Mouse (Mus musculus) embryonic facial prominence, embryonic 14.5 days (tissue): ENCODE data around the gene Tmem184a. TPM values are rescaled to one million over a fixed set of nuclear protein-coding genes. Genes with fewer than 3 reads are reported as not detected.
A peak's percentile ranks its signal among the peaks of the same experiment; 100 is the strongest.

Experiments used
- ATAC-seq: fragments of 200-750 bp; cut with Nextera tagmentation; 2 replicates; pipeline ENCODE4 v1.8.0; 2017; ENCODE audit warnings: low read depth, moderate number of reproducible peaks, moderate TSS enrichment
- DNase-seq: peaks from one replicate; pipeline ENCODE4 v3.0.0-alpha.2; 2015; ENCODE audit warnings: low spot score
- H3K27ac ChIP-seq: fragments of 300-500 bp; sonication (generic); replicated peaks from 2 replicates; pipeline ENCODE4 v1.5.1; 2014; ENCODE audit warnings: low read depth, mild to moderate bottlenecking, low read length, moderate library complexity
- H3K27me3 ChIP-seq: fragments of 300-500 bp; sonication (generic); replicated peaks from 2 replicates; pipeline ENCODE4 v1.6.1; 2014; ENCODE audit warnings: low read length; ENCODE audit not compliant: control insufficient read depth, insufficient read depth
- H3K36me3 ChIP-seq: fragments of 300-500 bp; sonication (generic); 2 replicates; pipeline ENCODE4 v1.6.1; 2014; ENCODE audit warnings: low read length, mixed read lengths; ENCODE audit not compliant: control insufficient read depth, insufficient read depth
- H3K4me1 ChIP-seq: fragments of 300-500 bp; sonication (generic); 2 replicates; pipeline ENCODE4 v1.6.1; 2014; ENCODE audit warnings: antibody characterized with exemption, low read length; ENCODE audit not compliant: control insufficient read depth, insufficient read depth
- H3K4me2 ChIP-seq: fragments of 300-500 bp; sonication (generic); 2 replicates; pipeline ENCODE4 v1.6.1; 2014; ENCODE audit warnings: low read depth, mild to moderate bottlenecking, low read length, moderate library complexity, mixed read lengths
- H3K4me3 ChIP-seq: fragments of 300-500 bp; sonication (generic); 2 replicates; pipeline ENCODE4 v1.5.1; 2014; ENCODE audit warnings: low read depth, mild to moderate bottlenecking, low read length
- H3K9ac ChIP-seq: fragments of 300-500 bp; sonication (generic); 2 replicates; pipeline ENCODE4 v1.6.1; 2014; ENCODE audit warnings: low read depth, mild to moderate bottlenecking, low read length, moderate library complexity, mixed read lengths
- H3K9me3 ChIP-seq: fragments of 300-500 bp; sonication (generic); 2 replicates; pipeline ENCODE4 v1.6.1; 2016; ENCODE audit warnings: low read length; ENCODE audit not compliant: control insufficient read depth
- WGBS: fragments of 180-500 bp; shearing (Covaris S2); extraction: QIAGEN DNeasy Blood & Tissue Kit; methylation state at CpG from one replicate; pipeline ENCODE4 v1.1.7; 2014; 5-methylcytosine and 5-hydroxymethylcytosine counted together
- polyA plus RNA-seq: library from polyadenylated mRNA; unstranded; fragments of >200 nt; fragmentation: Nextera tagmentation; extraction: Ambion mirVana; gene quantifications from 2 replicates; pipeline ENCODE4 v1.2.1, GENCODE M21; 2014

Gene Tmem184a
- polyA plus RNA-seq, 1 experiment from 2014 or later, result 5.5 TPM

- Histone ChIP-seq H3K4me3 (no peak overlapping the region), H3K4me2 (no peak overlapping the region), H3K9ac (no peak overlapping the region), H3K27ac (no peak overlapping the region), H3K27me3 (peaks cover 15% of the 10 kb centered on the region), H3K36me3 (peaks cover 15% of the 10 kb centered on the region), H3K4me1 (no peaks in the 10 kb centered on the region), H3K9me3 (no peaks in the 10 kb centered on the region)
- ATAC-seq (no peak), DNase-seq (no peak)
- 73% methylated on average over 3 of the region's 3 CpGs for WGBS
These were observed 1.7 kb downstream of the Tmem184a start for GRCm38 (mm10) chr5:139818056-139818455.

DNA sequence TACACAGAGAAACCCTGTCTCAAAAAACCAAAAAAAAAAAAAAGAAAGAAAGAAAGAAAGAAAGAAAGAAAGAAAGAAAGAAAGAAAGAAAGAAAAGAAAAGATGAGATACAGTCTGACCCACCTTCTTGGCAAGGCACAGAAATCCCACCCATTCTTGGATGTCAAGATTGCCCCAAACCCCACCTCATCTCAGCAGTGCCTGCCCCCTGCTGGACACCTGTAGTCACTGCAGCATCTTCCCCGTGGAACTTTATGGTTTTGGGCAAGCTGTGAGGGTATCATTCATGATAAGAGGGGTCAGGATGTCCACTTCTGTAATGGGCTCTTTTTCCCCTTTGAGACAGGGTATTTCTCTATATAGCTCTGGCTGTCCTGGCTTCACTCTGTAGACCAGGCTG, 2.4 kb downstream of the Tmem184a start:
- ATAC-seq (no peak), DNase-seq (no peak)
- H3K4me3 ChIP-seq, result no peak overlapping the region
- WGBS, result 0% methylated on average over 1 of the region's 1 CpGs
- H3K36me3 ChIP-seq, result peaks cover 7% of the 10 kb centered on the region
- H3K4me1 ChIP-seq, result no peaks in the 10 kb centered on the region
- no peak overlapping the region for H3K4me2 ChIP-seq
- H3K9me3 ChIP-seq, result no peaks in the 10 kb centered on the region
- no peak overlapping the region for H3K27ac ChIP-seq
- H3K9ac ChIP-seq, result no peak overlapping the region
- peaks cover 23% of the 10 kb centered on the region for H3K27me3 ChIP-seq

DNA sequence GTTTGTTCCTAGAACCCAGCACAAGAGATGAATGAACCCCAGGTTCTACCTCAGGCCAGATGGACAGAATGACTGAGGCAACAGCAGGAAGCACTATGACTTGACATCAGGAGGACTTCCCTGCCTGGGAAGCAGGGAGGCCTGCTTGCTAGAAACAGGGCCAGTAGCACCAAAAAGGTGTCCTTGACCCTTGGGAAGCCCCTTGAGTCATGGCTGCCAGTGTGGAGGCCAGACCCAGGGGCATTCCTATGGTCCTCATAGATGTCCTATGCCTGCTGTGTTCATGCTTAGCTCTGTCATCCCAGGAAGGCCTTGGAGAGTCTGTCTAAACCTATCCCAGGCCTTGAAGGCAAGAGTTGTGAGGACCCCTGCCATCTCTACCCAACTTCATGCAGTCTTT, 3.3 kb downstream of the Tmem184a start:
- DNase-seq, result no peak
- Histone ChIP-seq H3K27me3 (peaks cover 24% of the 10 kb centered on the region), H3K27ac (no peak overlapping the region), H3K4me1 (no peaks in the 10 kb centered on the region), H3K4me3 (no peak overlapping the region), H3K36me3 (no peaks in the 10 kb centered on the region), H3K9me3 (no peaks in the 10 kb centered on the region), H3K9ac (no peak overlapping the region), H3K4me2 (no peak overlapping the region)
- ATAC-seq, result no peak

GRCm38 (mm10) chr5:139815964-139816363, 3.8 kb downstream of the Tmem184a start:
- ATAC-seq (no peak), DNase-seq (no peak)
- Histone ChIP-seq H3K27me3 (peaks cover 24% of the 10 kb centered on the region), H3K36me3 (no peaks in the 10 kb centered on the region), H3K9ac (no peak overlapping the region), H3K4me2 (no peak overlapping the region), H3K27ac (no peak overlapping the region), H3K4me1 (no peaks in the 10 kb centered on the region), H3K9me3 (no peaks in the 10 kb centered on the region), H3K4me3 (no peak overlapping the region)
- 70% methylated on average over 6 of the region's 6 CpGs for WGBS

GRCm38 (mm10) chr5:139813963-139814381, 5.7 kb downstream of the Tmem184a start:
- DNase-seq (peak; percentile 71), ATAC-seq (peak; percentile 77)
- H3K27me3 ChIP-seq, result peaks cover 24% of the 10 kb centered on the region
- H3K9me3 ChIP-seq, result no peaks in the 10 kb centered on the region
- peak overlapping the region; percentile 18 for H3K4me3 ChIP-seq
- 3% methylated on average over 9 of the region's 13 CpGs for WGBS
- H3K9ac ChIP-seq, result 0 out of 2 replicates have a peak overlapping the region, but pooled peaks have one; percentile 19
- peak overlapping the region; percentile 32 for H3K4me2 ChIP-seq
- H3K36me3 ChIP-seq, result no peaks in the 10 kb centered on the region
- H3K4me1 ChIP-seq, result no peaks in the 10 kb centered on the region
- no peak overlapping the region for H3K27ac ChIP-seq

- Histone ChIP-seq H3K9me3 (no peaks in the 10 kb centered on the region), H3K9ac (no peak overlapping the region), H3K36me3 (no peaks in the 10 kb centered on the region), H3K4me2 (no peak overlapping the region), H3K27me3 (peaks cover 24% of the 10 kb centered on the region), H3K4me3 (no peak overlapping the region), H3K4me1 (no peaks in the 10 kb centered on the region), H3K27ac (no peak overlapping the region)
- DNase-seq, result no peak
- 43% methylated on average over 8 of the region's 10 CpGs for WGBS
- no peak for ATAC-seq
These were observed 6.6 kb downstream of the Tmem184a start for GRCm38 (mm10) chr5:139813126-139813490.

GRCm38 (mm10) chr5:139812398-139813125, 7.2 kb downstream of the Tmem184a start:
- Histone ChIP-seq H3K36me3 (no peaks in the 10 kb centered on the region), H3K4me2 (no peak overlapping the region), H3K27me3 (peaks cover 24% of the 10 kb centered on the region), H3K27ac (no peak overlapping the region), H3K4me1 (no peaks in the 10 kb centered on the region), H3K4me3 (no peak overlapping the region), H3K9me3 (no peaks in the 10 kb centered on the region), H3K9ac (no peak overlapping the region)
- DNase-seq, result no peak
- ATAC-seq, result no peak
- 63% methylated on average over 20 of the region's 20 CpGs for WGBS

GRCm38 (mm10) chr5:139811677-139812397, 7.9 kb downstream of the Tmem184a start:
- peaks cover 24% of the 10 kb centered on the region for H3K27me3 ChIP-seq
- H3K4me1 ChIP-seq, result no peaks in the 10 kb centered on the region
- DNase-seq (no peak), ATAC-seq (no peak)
- H3K36me3 ChIP-seq, result no peaks in the 10 kb centered on the region
- H3K9ac ChIP-seq, result no peak overlapping the region
- WGBS, result 74% methylated on average over 15 of the region's 15 CpGs
- no peak overlapping the region for H3K4me3 ChIP-seq
- H3K4me2 ChIP-seq, result no peak overlapping the region
- no peak overlapping the region for H3K27ac ChIP-seq
- H3K9me3 ChIP-seq, result no peaks in the 10 kb centered on the region

- no peaks in the 10 kb centered on the region for H3K9me3 ChIP-seq
- H3K4me2 ChIP-seq, result no peak overlapping the region
- H3K27me3 ChIP-seq, result peaks cover 20% of the 10 kb centered on the region
- DNase-seq, result no peak
- no peaks in the 10 kb centered on the region for H3K36me3 ChIP-seq
- WGBS, result 67% methylated on average over 4 of the region's 4 CpGs
- no peak overlapping the region for H3K4me3 ChIP-seq
- no peak overlapping the region for H3K9ac ChIP-seq
- no peak overlapping the region for H3K27ac ChIP-seq
- ATAC-seq, result no peak
- no peaks in the 10 kb centered on the region for H3K4me1 ChIP-seq
These were observed 10.3 kb downstream of the Tmem184a start for GRCm38 (mm10) chr5:139809397-139809796.
